Comparison of ENCODE assay signal across 7 mouse cellular contexts in the genomic region with DNA sequence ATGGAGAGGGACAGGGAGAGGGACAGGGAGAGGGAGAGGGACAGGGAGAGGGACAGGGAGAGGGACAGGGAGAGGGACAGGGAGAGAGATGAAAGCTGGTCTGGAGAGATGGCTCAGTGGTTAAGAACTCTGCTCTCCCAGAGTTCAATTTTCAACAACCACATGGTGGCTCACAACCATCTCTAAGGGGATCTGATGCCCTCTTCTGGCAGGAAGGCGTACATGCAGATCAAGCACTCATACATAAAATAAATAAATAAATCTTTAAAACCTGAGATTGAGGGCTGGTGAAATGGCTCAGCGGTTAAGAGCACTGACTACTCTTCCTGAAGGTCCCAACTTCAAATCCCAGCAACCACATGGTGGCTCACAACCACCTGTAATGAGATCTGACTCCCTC. TPM values are rescaled to one million over a fixed set of nuclear protein-coding genes. Genes with fewer than 3 reads are reported as not detected.
DNase-seq lines count a peak whose midpoint lies in the region; ATAC-seq and TF ChIP-seq lines count a peak whose summit lies in the region.
"Not testable (repeated sequence)": the region's sequence is repeated elsewhere in the genome, so short reads cannot be mapped to it uniquely, and the experiment has no call there.

No protein-coding gene starts in this region.

- H3K27ac ChIP-seq in gastrocnemius, adult 2 months; kidney, adult 2 months (ENCODE audit: insufficient read depth, low read depth, low read length); liver, embryonic 14.5 days; stomach, postnatal 0 days (replicated peaks): not testable (repeated sequence)

- DNase-seq in CD4-positive, CD25-positive, alpha-beta regulatory T cell, adult 2 months (ENCODE audit: low read depth, low spot score): peak; percentile 26
- DNase-seq in cerebellum, postnatal 10 days: peak; percentile 1 to 9
- not testable (repeated sequence) for DNase-seq in gastrocnemius, adult 2 months; stomach, postnatal 0 days (ENCODE audit: low spot score)
- DNase-seq in kidney, adult 2 months: peak; percentile 3
- DNase-seq in liver, embryonic 14.5 days (ENCODE audit: low read depth in 3 of 3, low spot score in 3 of 3): peak in 1 of 3 experiments; percentile 1

- TF ChIP-seq CTCF in gastrocnemius, adult 2 months (IDR thresholded peaks at IDR 0.05): peak; percentile 44
- peak; percentile 33; the same call in 1 of the 2 replicates for TF ChIP-seq CTCF in kidney, adult 2 months (conservative IDR thresholded peaks at IDR 0.05; ENCODE audit: insufficient read depth, insufficient read length, low read depth, low read length)
- TF ChIP-seq CTCF in liver, embryonic 14.5 days (IDR thresholded peaks at IDR 0.05; ENCODE audit: low read depth): peak; percentile 31
- TF ChIP-seq CTCF in stomach, postnatal 0 days (IDR thresholded peaks at IDR 0.05; ENCODE audit: low read depth): peak; percentile 54

- H3K4me3 ChIP-seq in gastrocnemius, adult 2 months; kidney, adult 2 months (ENCODE audit: insufficient read depth, low read depth, low read length); liver, embryonic 14.5 days (ENCODE audit: insufficient read depth in 1 of 2, low read depth in 2 of 2, low read length in 2 of 2); stomach, postnatal 0 days (ENCODE audit: low read depth, low read length): not testable (repeated sequence)

- not testable (repeated sequence) for H3K4me2 ChIP-seq in liver, embryonic 14.5 days (ENCODE audit: low read depth); stomach, postnatal 0 days (replicated peaks; ENCODE audit: low read depth)

- not testable (repeated sequence) for H3K4me1 ChIP-seq in kidney, adult 2 months (ENCODE audit: control insufficient read depth, insufficient read depth, low read length); liver, embryonic 14.5 days (replicated peaks; ENCODE audit: control insufficient read depth in 2 of 2, insufficient read depth in 2 of 2, low read length in 1 of 2); stomach, postnatal 0 days (replicated peaks; ENCODE audit: control insufficient read depth, insufficient read depth)

- not testable (repeated sequence) for TF ChIP-seq POLR2A in kidney, adult 2 months (IDR thresholded peaks at IDR 0.05; ENCODE audit: low read depth, low read length)

- WGBS in kidney, adult 2 months: 74% methylated on average over 2 of the region's 2 CpGs
- 57% methylated on average over 2 of the region's 2 CpGs for WGBS in liver, embryonic 14.5 days (ENCODE audit: insufficient replicate concordance)
- WGBS in stomach, postnatal 0 days: 77% methylated on average over 2 of the region's 2 CpGs

- TF ChIP-seq EP300 in liver, embryonic 14.5 days (IDR thresholded peaks at IDR 0.05; ENCODE audit: low read depth); stomach, postnatal 0 days (optimal IDR thresholded peaks at IDR 0.05): not testable (repeated sequence)

- not testable (repeated sequence) for ATAC-seq in liver, embryonic 14.5 days (ENCODE audit: insufficient read depth); stomach, postnatal 0 days (ENCODE audit: low FRiP score, low TSS enrichment)
- ATAC-seq in megakaryocyte-erythroid progenitor cell, adult 5-6 weeks (replicated peaks; ENCODE audit: low FRiP score, low TSS enrichment, poor library complexity, severe bottlenecking): peak; percentile 57; the same call in 1 of the 2 replicates

- not testable (repeated sequence) for H3K36me3 ChIP-seq in kidney, adult 2 months (ENCODE audit: control insufficient read depth, insufficient read depth, low read length); liver, embryonic 14.5 days (replicated peaks; ENCODE audit: control insufficient read depth, insufficient read depth, low read depth); stomach, postnatal 0 days (ENCODE audit: control insufficient read depth, insufficient read depth, low read length)

- H3K9ac ChIP-seq in liver, embryonic 14.5 days (replicated peaks); stomach, postnatal 0 days (ENCODE audit: low read length): not testable (repeated sequence)

- H3K9me3 ChIP-seq in liver, embryonic 14.5 days (ENCODE audit: control insufficient read depth, low read length); stomach, postnatal 0 days (ENCODE audit: control insufficient read depth, low read length): not testable (repeated sequence)

- intact Hi-C loops in gastrocnemius, adult 2 months (cut with DNase I): not testable (repeated sequence)

- H3K27me3 ChIP-seq in kidney, adult 2 months (replicated peaks; ENCODE audit: control insufficient read depth, insufficient read depth, low read length); liver, embryonic 14.5 days (ENCODE audit: control insufficient read depth, insufficient read depth, low read length); stomach, postnatal 0 days (ENCODE audit: control insufficient read depth, insufficient read depth, low read length): not testable (repeated sequence)

RNA-seq across cellular contexts. Expression of gene Klf8, which starts 38.1 kb away (rescaled TPM):
- total RNA-seq in gastrocnemius, adult 2 months (2021): under 1 TPM; 0.10 to 0.20 TPM
- polyA plus RNA-seq in kidney, adult 2 months (2012; rRNA removed): 0.33 and 0.35 TPM in 2 replicates
- 0.21 and 0.25 TPM in 2 replicates for polyA plus RNA-seq in liver, embryonic 14.5 days (2012; rRNA removed)
- polyA plus RNA-seq in liver, embryonic 14.5 days (2014; fragmentation: Nextera tagmentation; extraction: Ambion mirVana): 0.10 and 0.24 TPM in 2 replicates
- total RNA-seq in megakaryocyte-erythroid progenitor cell, adult 5-6 weeks (2014; fragmentation: Nextera tagmentation): 1.3 and 2.4 TPM in 2 replicates
- 0.75 and 2.8 TPM in 2 replicates for total RNA-seq in megakaryocyte-erythroid progenitor cell, adult 5-6 weeks (2017)
- polyA plus RNA-seq in stomach, postnatal 0 days (2015; fragmentation: Nextera tagmentation; extraction: Ambion mirVana): 0.63 TPM in 2 replicates

RNA-seq across cellular contexts. Expression of gene Rragb, which starts 59.4 kb away (rescaled TPM):
- 1 to 10 TPM; 2.5 to 3.5 TPM for total RNA-seq in gastrocnemius, adult 2 months (2021)
- polyA plus RNA-seq in kidney, adult 2 months (2012; rRNA removed): 2.6 and 3.5 TPM in 2 replicates
- 0.62 and 1.3 TPM in 2 replicates for polyA plus RNA-seq in liver, embryonic 14.5 days (2012; rRNA removed)
- polyA plus RNA-seq in liver, embryonic 14.5 days (2014; fragmentation: Nextera tagmentation; extraction: Ambion mirVana): 0.38 and 0.50 TPM in 2 replicates
- 5.7 and 6.8 TPM in 2 replicates for total RNA-seq in megakaryocyte-erythroid progenitor cell, adult 5-6 weeks (2014; fragmentation: Nextera tagmentation)
- total RNA-seq in megakaryocyte-erythroid progenitor cell, adult 5-6 weeks (2017): 3.3 and 9.1 TPM in 2 replicates
- polyA plus RNA-seq in stomach, postnatal 0 days (2015; fragmentation: Nextera tagmentation; extraction: Ambion mirVana): 0.59 and 0.61 TPM in 2 replicates
